Mouse (Mus musculus) ovary, postnatal 10 days (tissue): ENCODE results near the gene St6galnac5.
A peak's percentile ranks its signal among the peaks of the same experiment; 100 is the strongest.

ENCODE experiments used
- DNase-seq: peaks from one replicate; pipeline ENCODE4 v3.0.0; 2022; ENCODE audit warnings: low spot score

Gene St6galnac5

DNA sequence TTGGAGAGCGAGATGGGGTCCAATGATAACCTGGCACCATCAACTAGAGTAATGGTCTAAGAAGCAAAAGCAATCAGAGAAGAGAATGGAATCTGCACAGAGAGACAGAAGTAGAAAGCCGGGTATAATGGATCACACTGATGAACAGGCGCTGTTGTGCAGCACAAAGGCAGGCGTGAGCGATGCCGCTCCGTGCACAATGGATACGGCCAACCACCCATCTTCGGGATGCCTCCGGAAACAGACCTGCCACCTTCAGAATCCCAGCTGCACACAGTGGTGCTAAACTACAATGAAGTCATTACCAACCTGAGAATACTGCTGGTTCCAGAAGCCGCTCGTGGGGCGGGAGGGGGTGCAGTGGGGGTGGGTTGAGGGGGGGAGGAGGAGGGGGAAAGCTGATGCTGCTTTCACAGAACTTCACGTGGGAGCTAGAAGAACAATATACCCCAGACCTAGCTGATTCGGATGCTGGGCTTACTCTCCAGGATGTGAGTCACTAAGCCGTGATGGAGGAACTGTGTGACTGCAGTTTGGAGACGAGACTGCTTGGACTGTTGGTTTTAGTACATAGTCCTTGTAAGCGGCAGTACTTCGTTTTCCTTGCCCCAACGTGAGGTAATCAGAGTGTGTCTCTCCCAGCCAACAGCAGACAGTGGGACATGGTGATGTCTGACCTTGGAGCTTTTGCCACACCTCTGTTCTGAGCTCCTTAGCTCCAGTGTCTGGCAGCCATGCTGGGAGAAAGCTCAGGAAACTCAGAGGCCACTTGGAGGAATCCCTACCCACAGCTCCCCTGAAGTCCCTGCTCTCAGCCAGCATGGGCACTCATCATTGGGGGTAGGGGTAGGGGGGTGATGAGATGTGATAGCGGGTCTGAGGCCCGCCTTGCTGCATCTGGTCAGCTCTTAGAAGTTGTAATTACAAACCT, 115.7 kb downstream of the St6galnac5 start:
- no peak for DNase-seq

- DNase-seq, result no peak
Measured at GRCm38 (mm10) chr3:152861978-152862377, 120.1 kb downstream of the St6galnac5 start.

GRCm38 (mm10) chr3:152861450-152861849, 120.6 kb downstream of the St6galnac5 start:
- DNase-seq, result no peak

- DNase-seq, result no peak
Measured at GRCm38 (mm10) chr3:152856095-152856494, 126.0 kb downstream of the St6galnac5 start.

DNA sequence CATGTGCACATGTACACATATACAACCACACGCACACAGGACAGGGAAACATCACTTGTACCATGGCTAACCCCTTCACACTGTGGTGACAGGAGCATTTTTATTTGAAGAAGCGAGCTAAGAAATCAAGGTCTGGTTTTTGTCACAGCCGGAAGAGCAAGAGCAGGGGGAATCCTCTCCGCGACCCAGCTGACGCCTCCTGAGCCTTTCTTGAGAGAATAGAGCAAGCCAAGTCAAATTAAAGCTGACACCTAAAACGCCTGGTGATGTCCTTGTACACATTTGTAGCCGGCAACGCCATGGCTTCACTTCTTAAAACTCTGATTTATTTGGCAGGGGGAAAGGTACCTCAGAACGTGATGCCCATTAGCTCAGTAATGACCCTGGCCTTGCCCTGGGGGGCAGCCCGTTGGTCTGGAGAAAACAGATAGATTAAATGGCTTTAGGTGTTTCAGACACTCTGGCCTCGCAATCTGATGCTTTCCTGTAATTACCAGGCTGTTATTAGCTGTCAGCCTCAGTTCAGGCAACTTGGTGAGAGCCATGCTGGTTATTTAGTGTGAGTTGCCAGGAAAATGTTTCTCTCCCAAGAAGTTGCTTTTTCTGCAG, 126.9 kb downstream of the St6galnac5 start:
- no peak for DNase-seq

- no peak for DNase-seq
Measured at GRCm38 (mm10) chr3:152843925-152844324, 138.1 kb downstream of the St6galnac5 start.

DNA sequence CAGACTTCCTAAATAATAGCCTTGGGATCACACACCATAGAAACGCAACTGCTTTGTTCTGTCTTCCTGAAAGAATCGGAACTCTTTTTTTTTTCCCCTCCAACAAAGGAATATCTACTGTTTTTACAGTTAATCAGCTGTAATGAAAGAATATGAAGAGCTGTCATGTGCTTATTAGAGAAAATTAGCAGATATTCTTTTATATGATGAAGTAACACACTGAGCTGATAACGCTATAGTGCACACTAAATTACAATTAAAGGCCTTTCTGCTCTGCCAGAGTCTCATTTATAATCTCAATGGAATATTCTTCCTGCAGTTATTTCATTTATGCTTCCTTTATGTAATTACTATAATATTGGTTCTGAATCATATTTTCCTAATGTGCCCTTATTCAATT, 139.4 kb downstream of the St6galnac5 start:
- no peak for DNase-seq

DNA sequence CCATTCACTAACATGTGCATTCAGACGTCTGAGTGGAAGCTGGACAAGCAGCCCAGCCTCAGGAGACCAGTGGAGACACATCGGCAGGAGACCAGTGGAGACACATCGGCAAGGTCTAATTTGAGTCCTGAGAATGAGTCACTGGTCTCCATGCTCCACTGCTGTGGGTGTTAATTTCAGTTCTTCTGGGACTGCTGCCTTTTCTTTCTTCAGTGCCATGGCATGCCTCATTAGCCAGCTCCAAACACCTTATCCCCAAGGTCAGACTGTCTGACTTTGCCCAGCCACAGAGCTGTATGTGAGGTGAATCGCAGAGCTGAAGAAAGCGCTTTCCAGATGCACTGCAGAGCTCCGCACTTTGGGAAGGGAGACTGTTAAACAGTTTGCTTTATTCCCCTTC, 140.8 kb downstream of the St6galnac5 start:
- DNase-seq, result no peak

- DNase-seq, result no peak
Measured at GRCm38 (mm10) chr3:152837938-152838337, 144.1 kb downstream of the St6galnac5 start.

DNA sequence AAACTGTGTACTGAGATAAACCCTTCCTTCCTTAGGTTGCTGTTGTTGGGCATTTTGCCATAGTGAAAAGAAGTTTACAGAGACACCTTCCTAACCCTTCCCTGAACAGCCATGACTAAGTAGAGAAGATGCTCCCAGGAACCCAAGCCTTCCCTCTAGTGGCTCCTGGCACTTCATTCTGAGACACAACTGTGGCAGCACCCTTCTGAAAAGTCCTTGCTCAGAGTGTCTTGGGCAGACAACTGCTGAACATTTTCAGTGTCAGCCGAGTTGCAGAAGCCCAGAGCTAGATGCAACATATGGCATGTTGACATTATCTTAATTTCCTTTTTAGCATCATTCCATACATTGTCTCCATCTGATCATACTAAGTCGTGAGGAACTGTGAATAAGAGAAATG, 144.6 kb downstream of the St6galnac5 start:
- DNase-seq, result no peak

GRCm38 (mm10) chr3:152832436-152832835, 149.6 kb downstream of the St6galnac5 start:
- DNase-seq, result no peak

- no peak for DNase-seq
Measured at GRCm38 (mm10) chr3:152831974-152832373, 150.1 kb downstream of the St6galnac5 start.

GRCm38 (mm10) chr3:152831377-152831776, 150.7 kb downstream of the St6galnac5 start:
- DNase-seq, result no peak

DNA sequence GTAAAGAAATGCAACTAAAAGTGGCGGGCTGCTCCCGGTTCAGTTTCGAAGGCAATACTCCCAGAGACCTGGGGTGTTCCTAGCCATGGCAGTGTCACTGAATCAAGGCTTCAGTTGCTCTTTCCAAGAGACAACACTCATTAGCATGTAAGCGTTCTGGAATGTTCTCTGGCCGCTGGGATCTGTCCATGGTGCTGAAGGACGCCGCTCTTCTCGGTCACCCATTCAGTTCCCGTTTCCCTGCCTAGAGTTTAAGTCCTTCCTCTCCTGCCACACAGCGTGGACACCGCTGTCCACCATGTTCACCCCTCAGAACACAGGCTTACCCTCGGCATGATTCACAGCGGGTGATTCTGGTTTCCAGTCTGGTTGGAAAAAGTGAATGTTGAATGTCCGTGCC, 160.8 kb downstream of the St6galnac5 start:
- peak; percentile 48 for DNase-seq

DNA sequence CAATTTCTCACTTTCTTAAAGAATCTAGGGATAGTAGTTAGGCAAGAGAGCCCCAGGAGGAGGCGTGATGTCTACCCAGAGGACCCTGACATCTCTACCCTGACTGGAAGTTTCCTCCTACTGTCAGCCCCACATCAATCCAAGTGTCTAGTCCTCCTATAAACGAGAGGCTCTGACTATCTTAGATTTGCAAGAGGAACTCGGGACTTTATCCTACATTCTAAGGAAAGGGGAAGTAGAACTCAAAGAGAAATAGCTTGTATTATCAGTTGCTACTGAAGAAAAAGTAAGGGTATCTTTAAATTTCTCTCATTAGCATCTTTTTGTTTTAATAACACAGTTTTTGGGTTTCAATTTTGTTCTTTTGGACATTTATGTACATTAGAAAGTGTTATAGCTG, 161.6 kb downstream of the St6galnac5 start:
- no peak for DNase-seq

DNA sequence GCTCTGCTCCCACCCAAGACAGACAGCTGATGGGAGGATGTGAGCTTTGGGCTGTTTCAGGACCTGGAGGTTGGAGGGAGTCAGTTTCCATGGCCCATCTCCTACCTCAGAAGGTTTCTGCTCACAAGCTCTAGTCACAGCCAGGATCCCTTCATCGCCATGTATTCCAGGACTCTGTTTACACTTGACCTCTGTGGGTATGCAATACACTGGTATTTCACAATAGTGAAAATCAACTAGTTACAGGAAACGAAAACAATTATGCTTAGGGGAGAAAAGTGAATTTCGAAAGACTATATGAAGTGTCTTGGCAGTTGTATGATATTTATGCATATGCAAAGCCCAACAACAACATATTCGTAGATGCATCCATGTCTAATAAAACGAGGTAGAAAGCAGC, 166.9 kb downstream of the St6galnac5 start:
- DNase-seq, result no peak

GRCm38 (mm10) chr3:152813905-152814304, 168.1 kb downstream of the St6galnac5 start:
- DNase-seq, result no peak

DNA sequence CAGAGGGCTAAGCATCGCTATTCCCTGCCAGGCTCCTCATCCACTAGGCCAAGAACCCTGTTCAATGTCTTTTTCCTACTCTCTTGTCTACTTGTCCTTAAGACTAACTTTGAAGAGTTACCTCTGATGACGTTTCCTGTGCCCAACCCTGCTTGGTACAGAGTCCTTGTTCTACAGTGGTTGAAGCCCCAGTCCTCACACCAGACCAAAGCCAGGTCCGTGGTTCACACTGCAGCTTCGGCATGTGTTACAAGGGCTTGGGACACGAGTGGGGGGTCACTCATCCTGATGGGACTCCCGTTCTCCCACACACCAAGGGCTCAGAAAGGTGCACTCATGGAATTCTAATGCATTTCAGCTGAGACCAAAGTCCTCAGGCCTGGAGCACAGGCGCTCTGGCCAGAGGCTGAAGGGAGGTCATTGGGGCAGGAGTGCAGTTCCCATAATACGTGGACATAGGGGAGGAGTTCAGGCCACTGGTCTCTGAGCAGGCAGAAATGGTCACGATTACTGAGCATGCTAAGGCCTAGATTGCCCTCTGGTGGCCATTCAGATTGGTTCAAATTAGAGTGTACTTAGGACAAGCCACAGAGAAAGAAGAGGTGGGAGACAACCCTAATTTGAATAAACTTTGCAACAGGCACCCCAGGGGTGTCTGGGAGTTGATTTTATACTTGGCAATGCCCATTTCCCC, 182.2 kb downstream of the St6galnac5 start:
- no peak for DNase-seq

- no peak for DNase-seq
Measured at GRCm38 (mm10) chr3:152797354-152797753, 184.7 kb downstream of the St6galnac5 start.

DNA sequence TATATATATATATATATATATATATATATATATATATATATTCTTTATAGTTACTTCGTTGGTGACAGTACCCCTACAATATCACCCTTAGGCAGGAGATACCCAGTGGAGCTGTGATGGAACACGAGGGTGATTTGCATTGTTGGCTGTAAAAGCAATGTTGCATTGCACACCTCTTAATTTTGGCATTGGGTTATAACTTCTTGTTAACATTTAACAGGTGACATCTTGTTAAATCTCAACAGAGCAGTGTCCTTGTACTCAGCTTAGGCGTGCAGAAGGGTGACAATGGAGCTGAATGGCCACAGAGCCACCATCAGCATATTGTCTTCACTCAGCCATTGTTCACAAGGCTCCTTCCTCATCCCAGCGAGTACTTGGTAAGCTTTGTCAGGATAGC, 185.8 kb downstream of the St6galnac5 start:
- DNase-seq, result no peak

DNA sequence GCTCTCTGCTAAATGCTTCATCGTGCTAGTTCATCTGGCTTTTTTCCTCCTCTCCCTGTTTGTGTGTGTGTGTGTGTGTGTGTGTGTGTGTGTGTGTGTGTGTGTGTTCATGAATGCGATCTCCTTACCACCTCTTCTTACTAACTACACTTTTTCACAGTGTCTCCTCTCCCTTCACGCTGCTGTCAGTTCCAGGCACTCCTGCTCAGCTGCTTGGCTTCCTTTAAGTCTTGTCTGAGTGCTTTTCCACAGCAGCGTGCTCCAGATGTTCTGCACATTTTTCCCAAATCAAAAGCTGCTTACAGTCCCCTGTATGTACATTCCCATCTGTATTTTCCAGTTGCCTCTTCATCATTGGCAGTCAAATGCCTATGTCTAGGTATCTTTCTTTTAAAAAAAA, 189.0 kb downstream of the St6galnac5 start:
- no peak for DNase-seq

GRCm38 (mm10) chr3:152792601-152793000, 189.4 kb downstream of the St6galnac5 start:
- DNase-seq, result no peak
